Mouse (Mus musculus) hindbrain, embryonic 10.5 days (tissue): ENCODE results near the gene Uba3. TPM values are rescaled to one million over a fixed set of nuclear protein-coding genes. Genes with fewer than 3 reads are reported as not detected.

ENCODE experiments used
- DNase-seq: peaks from one replicate; pipeline ENCODE4 v3.0.0-alpha.2; 2017; ENCODE audit warnings: low spot score
- H3K27ac ChIP-seq: fragments of 300-500 bp; sonication (generic); 2 replicates; pipeline ENCODE4 v1.5.1; 2016; ENCODE audit warnings: mild to moderate bottlenecking, moderate library complexity
- H3K27me3 ChIP-seq: fragments of 300-500 bp; sonication (generic); 2 replicates; pipeline ENCODE4 v1.6.1; 2016; ENCODE audit warnings: mild to moderate bottlenecking; ENCODE audit not compliant: poor library complexity, insufficient read depth, severe bottlenecking
- H3K36me3 ChIP-seq: fragments of 300-500 bp; sonication (generic); 2 replicates; pipeline ENCODE4 v1.6.1; 2016; ENCODE audit warnings: mild to moderate bottlenecking, moderate library complexity
- H3K4me1 ChIP-seq: fragments of 300-500 bp; sonication (generic); replicated peaks from 2 replicates; pipeline ENCODE4 v1.6.1; 2016; ENCODE audit warnings: mild to moderate bottlenecking
- H3K4me3 ChIP-seq: fragments of 300-500 bp; sonication (generic); 2 replicates; pipeline ENCODE4 v1.5.1; 2016; ENCODE audit warnings: mild to moderate bottlenecking, moderate library complexity
- H3K9me3 ChIP-seq: fragments of 300-500 bp; sonication (generic); 2 replicates; pipeline ENCODE4 v1.6.1; 2016; ENCODE audit warnings: mild to moderate bottlenecking, moderate library complexity
- WGBS: fragments of 180-500 bp; shearing (Covaris S2); methylation state at CpG from one replicate; pipeline ENCODE4 v1.1.7; 2016; 5-methylcytosine and 5-hydroxymethylcytosine counted together
- polyA plus RNA-seq: library from polyadenylated mRNA; unstranded; fragments of >200 nt; fragmentation: Nextera tagmentation; extraction: Ambion mirVana; gene quantifications from 2 replicates; pipeline ENCODE4 v1.2.1, GENCODE M21; 2016

Uba3 gene
- polyA plus RNA-seq, 1 experiment from 2014 or later: 79.4 TPM

DNA sequence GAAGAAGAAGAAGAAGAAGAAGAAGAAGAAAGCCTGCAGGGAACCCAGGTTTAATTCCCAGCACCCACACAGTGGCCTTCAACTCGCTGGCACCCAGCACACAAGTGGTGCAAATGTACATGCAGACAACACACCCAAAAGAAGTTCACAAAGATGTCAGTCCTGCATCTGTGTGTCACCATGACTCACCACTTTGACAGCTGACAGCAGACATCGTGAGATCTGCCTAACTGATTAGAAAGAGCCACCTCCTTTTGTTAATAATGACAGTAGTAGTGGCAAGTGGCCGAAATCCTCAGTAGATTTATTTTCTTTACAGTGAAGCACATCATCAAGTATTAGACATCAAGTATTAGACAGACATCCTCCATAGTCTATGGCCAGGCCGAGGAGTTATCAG is 1.6 kb upstream of the Uba3 start:
- WGBS: 76% methylated on average over 4 of the region's 4 CpGs
- DNase-seq: no peak
- peaks cover 40% of the 10 kb centered on the region for H3K4me1 ChIP-seq
- H3K36me3 ChIP-seq: no peaks in the 10 kb centered on the region
- H3K27ac ChIP-seq: no peak overlapping the region
- H3K9me3 ChIP-seq: no peaks in the 10 kb centered on the region
- H3K27me3 ChIP-seq: peaks cover 3% of the 10 kb centered on the region; the same call in 1 of the 2 replicates
- no peak overlapping the region for H3K4me3 ChIP-seq

DNA sequence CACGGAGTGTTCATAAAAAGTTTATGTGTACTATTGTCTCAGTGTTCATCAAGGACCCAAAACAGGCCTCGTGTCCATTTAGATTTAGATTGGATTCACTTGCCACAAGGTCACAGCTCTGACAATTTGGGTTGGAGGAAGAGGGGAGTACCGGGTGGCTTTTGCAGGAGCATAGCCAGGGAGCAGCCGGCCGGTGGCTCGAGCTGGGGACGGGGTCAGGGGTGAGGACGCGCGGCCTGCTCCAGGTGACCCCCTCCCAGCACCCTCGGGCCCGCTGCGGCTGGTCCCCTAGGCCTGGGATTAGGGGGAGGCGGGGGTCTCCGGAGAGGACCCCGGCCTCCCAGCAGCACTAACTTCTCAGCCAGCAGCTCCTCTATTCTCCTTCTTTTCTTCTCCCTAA is 495 bp downstream of the Uba3 start:
- under 1% methylated on average over 16 of the region's 16 CpGs for WGBS
- Histone ChIP-seq H3K4me3 (peak overlapping the region; percentile 71), H3K4me1 (peaks cover 25% of the 10 kb centered on the region), H3K9me3 (no peaks in the 10 kb centered on the region), H3K36me3 (peaks cover 7% of the 10 kb centered on the region), H3K27ac (peak overlapping the region; percentile 98), H3K27me3 (no peaks in the 10 kb centered on the region)
- no peak for DNase-seq

DNA sequence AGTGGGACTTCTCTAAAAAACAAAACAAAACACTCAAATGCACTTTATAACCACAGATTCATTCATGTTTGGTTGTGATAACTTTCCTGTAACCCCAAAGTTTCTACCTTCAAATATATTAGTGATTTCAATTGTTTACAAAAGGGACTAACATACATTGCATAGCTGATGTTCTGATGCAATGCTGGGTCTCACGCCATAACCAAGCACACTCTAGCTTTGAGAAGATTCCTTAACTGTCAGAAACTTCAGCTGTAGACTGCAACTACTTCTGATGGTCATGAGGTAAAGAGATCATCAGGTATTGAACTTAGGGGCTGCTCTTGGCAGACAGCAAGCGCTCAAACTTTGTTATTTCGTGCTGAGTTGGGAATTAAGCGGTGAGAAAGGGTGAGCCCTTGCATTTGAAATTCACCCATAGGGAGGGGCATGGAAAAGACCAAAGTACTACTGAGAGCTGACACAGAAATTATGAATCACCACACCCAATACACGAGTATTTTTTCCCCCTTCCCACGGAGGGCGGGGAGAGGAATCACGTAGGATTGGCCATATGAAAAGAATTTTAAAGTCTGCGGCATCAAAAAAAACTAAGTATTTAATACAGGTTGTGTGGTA is 1.1 kb downstream of the Uba3 start:
- peak overlapping the region; percentile 98 for H3K27ac ChIP-seq
- 24% methylated on average over 9 of the region's 9 CpGs for WGBS
- DNase-seq: no peak
- H3K27me3 ChIP-seq: no peaks in the 10 kb centered on the region
- H3K9me3 ChIP-seq: no peaks in the 10 kb centered on the region
- H3K4me1 ChIP-seq: peaks cover 21% of the 10 kb centered on the region
- H3K4me3 ChIP-seq: peak overlapping the region; percentile 71
- peaks cover 7% of the 10 kb centered on the region for H3K36me3 ChIP-seq

DNA sequence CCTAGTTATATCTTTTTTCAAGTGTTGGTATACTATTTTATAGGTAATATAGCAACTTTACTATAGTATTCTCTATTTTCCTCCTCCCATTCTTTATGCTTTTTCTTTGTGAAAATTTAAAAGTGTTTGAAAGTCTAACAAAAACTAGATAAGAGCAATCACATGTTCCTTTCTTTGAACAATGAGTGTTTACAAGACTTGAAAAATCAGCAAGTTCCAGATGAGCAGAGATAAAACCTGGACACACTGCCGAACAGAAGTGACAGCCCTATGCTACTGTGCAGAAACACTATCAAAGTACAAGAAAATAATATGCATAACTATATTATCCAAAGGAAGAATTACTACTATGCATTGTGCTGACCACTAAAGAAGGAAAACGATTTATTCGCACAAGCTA is 3.0 kb downstream of the Uba3 start:
- Histone ChIP-seq H3K36me3 (peaks cover 23% of the 10 kb centered on the region), H3K4me3 (no peak overlapping the region), H3K27ac (no peak overlapping the region), H3K27me3 (no peaks in the 10 kb centered on the region), H3K9me3 (no peaks in the 10 kb centered on the region), H3K4me1 (peaks cover 21% of the 10 kb centered on the region)
- DNase-seq: no peak
- WGBS: 96% methylated on average over 3 of the region's 3 CpGs

DNA sequence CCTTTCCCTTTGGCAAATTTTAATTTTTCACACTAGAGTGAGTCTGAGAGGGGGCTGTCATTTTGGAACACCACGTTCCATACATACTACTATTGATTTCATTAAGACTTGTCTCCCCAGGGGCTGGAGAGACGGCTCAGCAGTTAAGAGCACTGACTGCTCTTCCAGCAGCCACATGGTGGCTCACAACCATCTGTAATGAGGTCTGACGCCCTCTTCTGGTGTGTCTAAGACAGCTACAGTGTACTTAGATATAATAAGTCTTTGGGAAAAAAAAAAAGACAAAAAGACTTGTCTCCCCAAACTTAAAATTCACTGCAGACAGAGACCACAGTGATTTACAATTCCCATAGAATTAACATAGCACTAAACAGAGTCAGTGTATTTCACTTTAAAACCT is 5.0 kb downstream of the Uba3 start:
- Histone ChIP-seq H3K27ac (no peak overlapping the region), H3K4me3 (no peak overlapping the region), H3K36me3 (peaks cover 44% of the 10 kb centered on the region), H3K9me3 (no peaks in the 10 kb centered on the region), H3K4me1 (peaks cover 15% of the 10 kb centered on the region), H3K27me3 (no peaks in the 10 kb centered on the region)
- DNase-seq: no peak
- 54% methylated on average over 3 of the region's 3 CpGs for WGBS

DNA sequence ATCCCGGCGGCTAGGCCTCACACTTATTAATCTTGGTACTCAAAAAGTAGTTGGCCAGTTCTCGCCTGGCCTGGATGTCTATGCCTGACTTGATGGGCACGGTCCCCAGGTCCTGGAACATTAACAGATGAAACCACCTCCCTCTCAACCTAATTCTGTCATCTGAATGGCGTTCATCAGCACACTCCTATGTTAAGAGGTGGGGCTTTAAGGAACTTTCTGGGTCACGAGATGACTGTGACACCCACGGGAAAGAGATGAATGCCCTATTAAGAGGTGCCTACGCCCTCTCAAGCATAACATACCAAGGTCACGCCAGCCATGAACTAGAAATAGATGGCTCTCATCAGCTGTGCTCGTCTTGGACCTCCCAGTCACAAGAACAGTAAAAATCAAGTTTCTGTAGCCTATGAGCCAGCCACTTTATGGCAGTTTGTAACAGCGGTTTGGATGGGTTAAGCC is 26.0 kb downstream of the Uba3 start:
- peak overlapping the region; percentile 98 for H3K27ac ChIP-seq
- no peak for DNase-seq
- no peaks in the 10 kb centered on the region for H3K27me3 ChIP-seq
- H3K36me3 ChIP-seq: peaks cover 44% of the 10 kb centered on the region
- WGBS: 12% methylated on average over 11 of the region's 11 CpGs
- peak overlapping the region; percentile 79 for H3K4me3 ChIP-seq
- H3K4me1 ChIP-seq: peaks cover 29% of the 10 kb centered on the region
- no peaks in the 10 kb centered on the region for H3K9me3 ChIP-seq

DNA sequence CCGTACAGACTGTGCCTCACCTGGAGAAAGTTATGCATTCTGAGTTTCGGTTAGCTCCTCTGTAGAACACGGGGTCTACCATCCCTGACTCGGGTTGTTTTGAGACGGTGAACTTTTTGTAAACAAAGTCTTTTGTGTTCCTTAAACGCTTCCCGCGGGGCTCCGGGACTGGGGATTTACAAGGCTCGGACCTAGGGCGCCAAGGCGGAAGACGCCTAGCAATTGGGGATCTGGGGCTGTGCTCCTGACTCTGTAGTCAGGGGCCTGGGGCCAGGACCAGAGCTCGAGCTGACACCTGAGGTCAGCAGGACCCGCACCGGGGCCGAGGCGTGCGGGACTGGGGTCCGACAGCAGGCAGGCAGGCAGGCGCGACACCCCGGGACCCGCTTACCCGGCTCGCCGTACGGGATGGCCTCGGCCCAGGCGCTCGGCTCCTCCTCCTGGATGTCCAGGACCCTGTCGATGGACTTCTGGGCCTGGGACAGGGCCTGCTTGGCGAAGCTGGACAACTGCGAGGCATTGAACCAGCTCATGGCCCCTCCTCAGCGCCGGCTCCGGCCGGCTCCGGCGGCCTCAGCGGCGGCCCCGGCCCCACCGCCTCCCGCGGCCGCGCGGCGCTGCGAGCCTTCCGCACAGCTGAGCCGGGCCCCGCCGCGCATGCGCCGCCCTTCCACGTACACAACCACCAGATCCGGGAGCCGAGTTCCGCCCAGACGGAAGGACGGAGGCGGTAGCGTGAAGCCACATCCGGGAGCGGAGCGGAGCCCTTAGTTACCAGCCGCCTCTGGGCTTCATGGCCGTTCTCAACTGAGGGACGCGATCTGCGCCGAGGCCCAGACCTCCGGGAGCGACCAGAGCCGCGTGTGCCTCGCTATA is 26.7 kb downstream of the Uba3 start, which contains the start of gene Tmf1:
Tmf1 (minus strand) TSS at position 632 of the 876 bp plus-strand sequence.
- under 1% methylated on average over 80 of the region's 80 CpGs for WGBS
- Histone ChIP-seq H3K4me1 (peaks cover 29% of the 10 kb centered on the region), H3K36me3 (peaks cover 43% of the 10 kb centered on the region), H3K4me3 (peak within 1 kb of the TSS; percentile 79), H3K27me3 (no peaks in the 10 kb centered on the region), H3K9me3 (no peaks in the 10 kb centered on the region), H3K27ac (peak within 1 kb of the TSS; percentile 98)
- peak; percentile 95 for DNase-seq

DNA sequence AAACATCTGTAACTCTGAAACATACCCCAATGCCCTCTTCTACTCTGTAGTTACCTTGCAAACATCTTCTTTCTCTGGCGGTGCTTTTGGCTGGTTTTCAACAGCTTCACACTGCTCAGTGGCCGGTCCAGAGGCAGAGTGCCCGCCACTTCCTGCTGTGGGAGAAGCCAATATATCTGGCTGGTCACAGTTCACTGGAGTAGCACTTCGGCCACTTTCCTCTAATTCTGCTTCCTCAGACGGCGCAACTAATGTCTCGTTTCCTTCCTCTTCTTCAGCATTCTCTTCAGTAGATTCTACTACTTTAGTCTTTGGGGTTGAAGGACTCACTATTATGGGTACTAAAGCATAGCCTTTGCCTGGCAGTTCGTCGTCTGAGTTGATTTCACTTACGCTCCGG is 29.7 kb downstream of the Uba3 start:
- Histone ChIP-seq H3K27ac (no peak overlapping the region), H3K4me1 (peaks cover 29% of the 10 kb centered on the region), H3K36me3 (peaks cover 53% of the 10 kb centered on the region)

DNA sequence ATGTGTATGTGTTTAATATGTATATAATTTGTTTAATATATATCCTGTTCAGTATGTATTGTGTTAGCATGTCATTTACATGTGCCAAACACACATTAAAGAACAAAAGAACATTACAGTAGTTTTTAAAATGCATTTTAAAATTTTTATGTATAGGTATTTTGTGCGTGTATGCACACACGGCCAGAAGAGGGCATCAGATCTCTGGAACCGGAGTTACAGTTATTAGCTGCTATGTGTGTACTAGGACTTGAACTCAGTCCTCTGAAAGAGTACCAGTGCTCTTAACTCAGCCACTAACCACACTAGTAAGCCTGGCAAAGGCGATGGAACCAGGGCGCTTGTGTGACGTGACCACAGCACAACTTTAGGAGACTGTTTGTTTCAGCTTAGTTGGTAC is 55.3 kb downstream of the Uba3 start:
- no peak overlapping the region for H3K4me3 ChIP-seq
- peaks cover 6% of the 10 kb centered on the region for H3K27me3 ChIP-seq
- peaks cover 5% of the 10 kb centered on the region; the same call in 1 of the 2 replicates for H3K36me3 ChIP-seq
- WGBS: 80% methylated on average over 6 of the region's 6 CpGs
- no peak overlapping the region for H3K27ac ChIP-seq
- H3K9me3 ChIP-seq: no peaks in the 10 kb centered on the region
- no peak for DNase-seq
- H3K4me1 ChIP-seq: peaks cover 36% of the 10 kb centered on the region

More for the DNA sequence above, 29.7 kb downstream of the Uba3 start:
- DNase-seq: no peak
- H3K9me3 ChIP-seq: no peaks in the 10 kb centered on the region
- 87% methylated on average over 11 of the region's 11 CpGs for WGBS
- no peaks in the 10 kb centered on the region for H3K27me3 ChIP-seq
- no peak overlapping the region for H3K4me3 ChIP-seq

DNA sequence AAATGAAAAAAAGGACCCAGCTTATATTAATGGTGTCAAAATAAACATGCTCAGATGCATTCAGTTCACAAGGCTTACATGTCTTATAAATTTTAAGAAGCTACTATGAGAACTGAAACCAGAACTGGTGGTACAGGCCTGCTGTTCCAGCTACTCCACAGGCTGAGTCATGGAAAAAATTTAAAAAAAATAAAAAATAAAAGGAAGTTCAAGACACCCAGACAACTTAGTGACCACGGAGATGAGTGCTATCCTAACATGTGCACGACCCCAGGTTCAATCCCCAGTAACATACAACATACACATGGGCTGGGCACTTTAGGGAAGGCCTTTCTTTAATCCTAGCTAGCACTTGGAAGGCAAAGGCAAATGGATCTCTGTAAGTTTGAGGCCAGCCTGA is 55.7 kb downstream of the Uba3 start:
- H3K4me3 ChIP-seq: no peak overlapping the region
- H3K27ac ChIP-seq: no peak overlapping the region
- peaks cover 5% of the 10 kb centered on the region; the same call in 1 of the 2 replicates for H3K36me3 ChIP-seq
- peaks cover 6% of the 10 kb centered on the region for H3K27me3 ChIP-seq
- no peaks in the 10 kb centered on the region for H3K9me3 ChIP-seq
- no peak for DNase-seq
- peaks cover 37% of the 10 kb centered on the region for H3K4me1 ChIP-seq
- 84% methylated on average over 2 of the region's 2 CpGs for WGBS

DNA sequence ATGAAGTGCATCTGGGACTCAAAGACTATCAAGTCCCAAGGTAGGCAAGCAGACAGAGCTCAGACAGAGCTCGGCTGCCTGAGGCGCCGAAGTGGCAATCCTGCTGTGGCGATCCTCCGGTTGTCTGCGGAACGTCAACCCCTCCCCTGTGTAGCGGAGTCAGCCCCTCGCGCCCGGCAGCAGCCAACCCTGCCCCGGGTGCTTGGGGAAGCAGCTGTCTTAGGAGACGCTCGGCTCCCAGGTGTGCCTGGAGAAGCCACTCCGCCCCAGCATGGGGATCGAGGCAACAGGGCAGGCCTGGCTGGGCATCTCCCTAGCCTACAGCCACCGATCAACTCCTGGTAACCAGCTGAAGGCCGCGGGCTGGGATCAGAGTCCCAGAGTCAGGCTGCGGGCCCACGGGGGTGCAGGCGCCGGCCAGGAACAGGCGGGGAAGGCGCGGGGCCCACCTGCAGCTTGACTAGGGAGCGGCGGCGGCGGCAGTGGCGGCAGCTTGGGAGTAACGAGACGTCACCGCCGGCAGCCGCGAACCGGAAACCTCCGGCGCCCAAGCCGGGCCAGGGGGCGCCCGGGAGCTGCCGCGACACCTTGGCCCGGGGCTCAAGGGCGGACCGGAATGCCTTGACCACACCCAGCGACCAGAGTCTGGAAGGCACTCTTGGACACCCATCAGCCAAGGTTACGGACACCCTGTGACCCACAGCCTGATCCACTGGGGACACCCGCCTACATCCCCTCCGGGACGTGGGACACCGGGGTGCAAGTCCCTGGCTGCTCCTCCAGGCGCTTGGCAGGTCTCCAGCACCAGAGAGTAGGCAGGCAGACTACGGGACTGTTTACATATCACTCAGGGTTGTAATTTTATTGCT is 56.8 kb downstream of the Uba3 start, which contains the start of gene Eogt:
Eogt (minus strand) TSS at position 800 of the 869 bp plus-strand sequence.
- Histone ChIP-seq H3K27ac (peak within 1 kb of the TSS; percentile 94), H3K4me1 (peaks cover 44% of the 10 kb centered on the region), H3K36me3 (peaks cover 2% of the 10 kb centered on the region; the same call in 1 of the 2 replicates), H3K27me3 (peaks cover 6% of the 10 kb centered on the region), H3K9me3 (no peaks in the 10 kb centered on the region), H3K4me3 (peak within 1 kb of the TSS; percentile 89)
- DNase-seq: peak; percentile 70
- 1% methylated on average over 56 of the region's 56 CpGs for WGBS

DNA sequence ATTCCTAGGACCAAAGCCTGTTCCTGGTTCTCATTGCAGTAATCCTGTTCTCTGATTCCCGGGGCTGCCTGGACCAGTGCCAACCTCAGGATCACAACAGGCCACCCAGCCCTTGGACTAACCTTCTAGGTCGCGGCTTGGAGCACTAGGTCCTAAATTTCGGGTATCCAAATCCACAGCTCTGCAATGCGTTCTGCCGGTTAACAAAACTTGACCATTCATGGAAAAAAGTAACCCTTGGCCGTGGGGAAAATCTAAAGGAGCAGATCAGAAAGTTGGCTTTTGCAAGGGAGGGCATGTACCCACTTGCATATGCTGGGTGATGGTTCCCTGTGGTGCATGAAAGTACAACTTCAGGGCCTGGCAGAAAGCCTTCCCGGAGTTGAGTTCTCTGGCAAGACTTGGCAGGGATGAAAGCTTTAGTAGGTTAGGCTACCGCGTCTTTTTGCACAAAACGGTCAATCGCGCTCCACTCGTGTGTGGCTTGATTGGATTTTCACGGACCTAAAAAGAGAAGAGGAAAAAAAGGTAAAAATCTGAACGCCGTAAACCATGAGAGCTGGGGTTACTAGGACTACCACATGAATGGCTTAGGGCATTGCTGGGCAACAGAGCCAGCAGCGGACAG is 57.6 kb downstream of the Uba3 start:
- H3K4me3 ChIP-seq: peak overlapping the region; percentile 89
- H3K36me3 ChIP-seq: no peaks in the 10 kb centered on the region
- H3K9me3 ChIP-seq: no peaks in the 10 kb centered on the region
- H3K4me1 ChIP-seq: peaks cover 44% of the 10 kb centered on the region
- H3K27ac ChIP-seq: peak overlapping the region; percentile 94
- DNase-seq: peak; percentile 29
- peaks cover 6% of the 10 kb centered on the region for H3K27me3 ChIP-seq
- 26% methylated on average over 18 of the region's 18 CpGs for WGBS
